Mouse (Mus musculus) urinary bladder, adult 18-20 months (tissue): ENCODE data around the gene Capn10.

Experiments
- DNase-seq, 2 experiments: peaks; one replicate each; pipeline ENCODE4 v3.0.0; 2022; ENCODE audit warnings: low spot score in 2 of 2, mixed read lengths in 2 of 2

The Capn10 gene

DNA sequence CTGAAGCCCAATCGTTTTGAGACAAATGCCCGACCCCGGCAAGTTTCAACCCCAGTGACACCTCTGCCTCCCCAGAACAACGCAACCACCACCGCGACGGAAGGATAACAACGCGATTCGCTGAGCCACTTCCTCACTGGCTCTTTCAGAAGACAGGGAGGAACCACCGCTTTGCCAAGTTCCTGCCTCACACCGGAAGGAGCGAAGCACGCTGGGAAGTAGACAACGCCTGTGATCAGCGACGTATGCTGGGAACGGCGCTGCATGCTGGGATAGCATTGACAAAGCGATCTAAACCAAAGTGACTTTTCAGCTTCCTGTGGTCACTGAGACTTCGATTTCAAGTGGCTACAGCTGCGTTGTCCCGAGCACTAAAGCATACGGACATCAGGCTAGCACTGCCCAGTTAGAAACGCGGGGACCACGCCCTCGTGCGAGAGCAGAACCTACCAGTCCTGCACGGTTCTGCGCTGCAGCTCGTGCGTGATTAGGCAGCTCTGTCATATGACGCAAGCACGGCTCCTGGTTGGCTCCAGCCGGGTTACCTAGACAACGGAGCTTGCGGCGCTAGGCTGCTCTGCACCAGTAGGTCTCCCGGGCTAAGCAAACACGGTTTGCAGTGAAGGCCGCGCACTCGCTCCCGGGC, at the start of gene Capn10:
Gene Capn10, plus strand, starts transcription at position 195 of the 646 bp plus-strand sequence.
- DNase-seq, result peak; percentile 89 to 90

GRCm38 (mm10) chr1:92888901-92889655, 45.1 kb upstream of the Capn10 start:
- no peak for DNase-seq

GRCm38 (mm10) chr1:92892791-92893190, 41.4 kb upstream of the Capn10 start:
- no peak for DNase-seq

GRCm38 (mm10) chr1:92893896-92894295, 40.3 kb upstream of the Capn10 start:
- DNase-seq, result no peak

GRCm38 (mm10) chr1:92895089-92895488, 39.1 kb upstream of the Capn10 start:
- DNase-seq, result peak in 1 of 2 experiments; percentile 30

DNA sequence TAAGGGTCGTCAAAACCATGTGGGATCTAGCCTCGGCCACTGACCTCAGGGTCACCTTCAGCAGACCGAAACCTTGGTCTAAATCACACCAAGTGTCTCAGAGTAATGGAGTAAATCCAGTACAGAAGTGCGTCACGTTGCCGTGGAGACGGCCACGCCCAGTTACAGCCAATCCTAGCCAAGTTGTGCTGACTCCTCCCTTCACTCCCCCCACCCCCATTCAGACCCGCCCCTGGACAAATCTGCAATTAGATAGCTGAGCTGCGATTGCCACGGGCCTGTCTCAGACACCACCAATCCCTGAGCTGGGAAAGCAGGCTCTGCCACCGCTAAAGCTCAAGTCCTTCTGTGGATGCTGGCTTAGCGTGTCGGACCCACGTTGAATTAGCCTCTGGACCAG, 31.4 kb upstream of the Capn10 start, which contains the start of gene Ankmy1:
Gene Ankmy1, minus strand, starts transcription at position 121 of the 400 bp plus-strand sequence.
- DNase-seq, result peak in 1 of 2 experiments; percentile 31

DNA sequence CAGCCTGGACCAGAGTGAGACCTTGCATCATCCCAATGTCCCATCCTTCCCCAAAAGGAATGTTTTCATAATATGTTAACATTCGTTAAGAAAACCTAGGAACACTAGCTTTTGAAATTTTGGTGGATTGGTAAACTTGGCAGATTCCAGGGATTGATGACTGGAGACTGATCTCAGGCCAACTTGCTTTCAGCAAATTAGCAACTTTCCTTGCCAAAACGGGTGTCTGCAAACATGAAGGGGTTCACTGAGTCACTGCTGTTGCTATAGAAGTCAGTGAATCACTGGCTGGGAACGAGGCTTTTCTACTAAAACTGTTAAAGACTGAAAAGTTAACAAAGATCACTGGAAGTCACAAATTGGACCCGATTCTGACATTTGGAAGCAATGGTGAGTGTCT, 30.5 kb upstream of the Capn10 start:
- no peak for DNase-seq

- DNase-seq, result no peak
Observed at GRCm38 (mm10) chr1:92905703-92906310, 28.4 kb upstream of the Capn10 start.

- peak; percentile 79 to 82 for DNase-seq
Observed at GRCm38 (mm10) chr1:92906779-92907631, 27.2 kb upstream of the Capn10 start, which contains the start of gene Dusp28. TSS of gene Dusp28 (plus strand) at chr1:92906981.

- no peak for DNase-seq
Observed at GRCm38 (mm10) chr1:92907632-92908360, 26.4 kb upstream of the Capn10 start.

DNA sequence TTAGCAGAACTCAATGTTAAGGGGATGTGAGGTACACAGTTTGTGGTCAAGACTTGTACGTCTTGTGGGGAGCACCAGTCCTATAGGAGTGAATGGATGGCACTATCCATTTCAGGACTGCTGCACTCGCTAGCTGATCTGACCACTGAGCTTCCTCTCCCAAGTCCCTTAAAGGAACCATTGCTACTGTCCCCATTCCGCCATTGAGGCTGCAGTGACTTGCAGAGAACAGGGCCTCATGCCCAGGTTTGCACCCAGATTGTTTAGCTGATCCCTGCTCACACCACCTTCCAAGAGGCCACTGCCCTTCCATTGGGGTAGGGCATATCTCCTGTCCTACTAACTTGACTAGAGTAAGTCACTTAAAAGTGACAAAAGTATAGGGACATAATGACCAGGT, 25.5 kb upstream of the Capn10 start:
- no peak for DNase-seq

- DNase-seq, result no peak
Observed at GRCm38 (mm10) chr1:92909068-92909467, 25.1 kb upstream of the Capn10 start.

GRCm38 (mm10) chr1:92910239-92910885, 23.8 kb upstream of the Capn10 start, which contains the start of gene Rnpepl1:
TSS of gene Rnpepl1 (plus strand) at chr1:92910783.
- peak; percentile 67 to 70 for DNase-seq

GRCm38 (mm10) chr1:92910925-92911720, 23.1 kb upstream of the Capn10 start:
- peak; percentile 35 to 72 for DNase-seq

DNA sequence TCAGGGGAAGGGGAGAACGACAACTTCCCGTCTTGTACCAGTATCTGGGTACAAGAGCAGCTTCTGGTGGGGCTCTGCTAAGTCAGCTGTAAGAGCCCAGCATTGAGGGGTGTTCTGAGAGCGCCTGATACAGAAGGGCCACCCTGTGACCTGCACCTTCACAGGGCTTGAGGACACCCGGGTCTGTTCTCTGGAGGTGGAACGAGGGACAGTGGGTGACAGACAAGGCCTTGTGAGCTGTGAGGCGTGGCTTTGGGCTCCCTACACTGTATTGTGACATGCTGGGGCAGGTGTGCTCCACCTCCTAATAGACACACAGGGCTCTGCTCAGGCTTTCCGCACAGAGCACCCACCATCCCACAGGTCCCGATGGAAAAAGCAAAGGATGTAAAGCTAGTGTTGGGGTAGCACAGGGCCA, 22.4 kb upstream of the Capn10 start:
- DNase-seq, result peak; percentile 40 to 49

DNA sequence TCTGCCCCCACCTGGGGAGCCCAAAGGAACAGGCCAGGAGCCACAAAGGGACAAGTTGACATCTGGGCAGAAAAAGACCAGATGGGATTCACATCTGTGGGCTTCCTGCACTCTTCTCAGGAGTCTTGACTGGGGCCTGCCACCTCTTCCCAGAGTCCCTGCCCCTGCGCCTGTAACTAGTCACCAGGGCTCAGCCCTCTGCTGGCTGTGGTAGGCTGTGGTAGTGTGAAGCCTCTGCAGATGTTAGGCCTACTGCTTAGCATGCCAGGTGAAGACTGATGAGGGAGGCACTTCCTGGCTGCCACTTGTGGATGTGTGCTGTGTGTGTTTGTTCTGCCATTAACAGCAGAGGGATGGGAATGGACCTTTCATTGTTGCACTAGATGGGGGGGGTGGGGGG, 21.9 kb upstream of the Capn10 start:
- DNase-seq, result no peak

GRCm38 (mm10) chr1:92914239-92914638, 19.9 kb upstream of the Capn10 start:
- no peak for DNase-seq

GRCm38 (mm10) chr1:92914993-92915392, 19.2 kb upstream of the Capn10 start:
- DNase-seq, result no peak

DNA sequence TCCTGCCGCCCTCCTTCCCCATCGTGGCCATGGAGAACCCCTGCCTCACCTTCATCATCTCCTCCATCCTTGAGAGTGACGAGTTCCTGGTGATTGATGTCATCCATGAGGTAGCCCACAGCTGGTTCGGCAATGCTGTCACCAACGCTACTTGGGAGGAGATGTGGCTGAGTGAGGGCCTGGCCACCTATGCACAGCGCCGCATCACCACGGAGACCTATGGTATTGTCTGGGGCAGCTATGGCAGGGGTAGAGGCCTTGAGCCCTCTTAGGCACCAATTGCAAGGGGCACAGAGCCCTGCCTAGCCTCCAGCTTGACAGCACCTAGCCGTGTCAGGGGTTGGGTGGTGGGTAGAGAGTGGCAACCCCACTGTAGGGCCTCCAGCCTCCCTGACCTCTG, 17.5 kb upstream of the Capn10 start:
- DNase-seq, result no peak
